Mouse (Mus musculus): ENCODE data around the gene Pyroxd2. TPM values are rescaled to one million over a fixed set of nuclear protein-coding genes. Genes with fewer than 3 reads are reported as not detected.

Gene Pyroxd2
- polyA plus RNA-seq, 1 experiment: 5.4 TPM

- H3K36me3 ChIP-seq (ENCODE audit: control insufficient read depth, insufficient read depth, low read length): no peaks in the 10 kb centered on the region
- no peak overlapping the region for H3K4me3 ChIP-seq (ENCODE audit: control insufficient read depth, low read depth, low read length)
- no peaks in the 10 kb centered on the region for H3K4me1 ChIP-seq (ENCODE audit: control insufficient read depth, insufficient read depth, low read length)
- H3K27ac ChIP-seq (ENCODE audit: control insufficient read depth, insufficient read depth, low read depth, low read length): no peak overlapping the region
- H3K27me3 ChIP-seq (ENCODE audit: control insufficient read depth, insufficient read depth, low read length): no peaks in the 10 kb centered on the region
- no peak for TF ChIP-seq CTCF (IDR thresholded peaks at IDR 0.05; ENCODE audit: control insufficient read depth, insufficient read depth, insufficient replicate concordance, low read depth, low read length)
- TF ChIP-seq POLR2A (IDR thresholded peaks at IDR 0.05; ENCODE audit: control insufficient read depth, low read depth, low read length): no peak
These were observed 25.2 kb downstream of the Pyroxd2 start for GRCm38 (mm10) chr19:42727424-42727823.

- Histone ChIP-seq H3K27me3 (ENCODE audit: control insufficient read depth, insufficient read depth, low read length) (no peaks in the 10 kb centered on the region), H3K4me1 (ENCODE audit: control insufficient read depth, insufficient read depth, low read length) (no peaks in the 10 kb centered on the region), H3K36me3 (ENCODE audit: control insufficient read depth, insufficient read depth, low read length) (no peaks in the 10 kb centered on the region), H3K27ac (ENCODE audit: control insufficient read depth, insufficient read depth, low read depth, low read length) (no peak overlapping the region), H3K4me3 (ENCODE audit: control insufficient read depth, low read depth, low read length) (no peak overlapping the region)
- TF ChIP-seq POLR2A (IDR thresholded peaks at IDR 0.05; ENCODE audit: control insufficient read depth, low read depth, low read length): no peak
These were observed 25.8 kb downstream of the Pyroxd2 start for GRCm38 (mm10) chr19:42726766-42727165.

GRCm38 (mm10) chr19:42725973-42726350 is 26.6 kb downstream of the Pyroxd2 start:
- TF ChIP-seq CTCF (IDR thresholded peaks at IDR 0.05; ENCODE audit: control insufficient read depth, insufficient read depth, insufficient replicate concordance, low read depth, low read length): no peak
- H3K36me3 ChIP-seq (ENCODE audit: control insufficient read depth, insufficient read depth, low read length): no peaks in the 10 kb centered on the region
- no peak overlapping the region for H3K4me3 ChIP-seq (ENCODE audit: control insufficient read depth, low read depth, low read length)
- H3K4me1 ChIP-seq (ENCODE audit: control insufficient read depth, insufficient read depth, low read length): no peaks in the 10 kb centered on the region
- H3K27me3 ChIP-seq (ENCODE audit: control insufficient read depth, insufficient read depth, low read length): no peaks in the 10 kb centered on the region
- no peak overlapping the region for H3K27ac ChIP-seq (ENCODE audit: control insufficient read depth, insufficient read depth, low read depth, low read length)

- Histone ChIP-seq H3K27me3 (ENCODE audit: control insufficient read depth, insufficient read depth, low read length) (no peaks in the 10 kb centered on the region), H3K4me1 (ENCODE audit: control insufficient read depth, insufficient read depth, low read length) (no peaks in the 10 kb centered on the region), H3K4me3 (ENCODE audit: control insufficient read depth, low read depth, low read length) (no peak overlapping the region), H3K36me3 (ENCODE audit: control insufficient read depth, insufficient read depth, low read length) (no peaks in the 10 kb centered on the region), H3K27ac (ENCODE audit: control insufficient read depth, insufficient read depth, low read depth, low read length) (no peak overlapping the region)
- no peak for TF ChIP-seq POLR2A (IDR thresholded peaks at IDR 0.05; ENCODE audit: control insufficient read depth, low read depth, low read length)
- TF ChIP-seq CTCF (IDR thresholded peaks at IDR 0.05; ENCODE audit: control insufficient read depth, insufficient read depth, insufficient replicate concordance, low read depth, low read length): no peak
These were observed 27.3 kb downstream of the Pyroxd2 start for GRCm38 (mm10) chr19:42725056-42725972.

GRCm38 (mm10) chr19:42723302-42723701 is 29.3 kb downstream of the Pyroxd2 start:
- Histone ChIP-seq H3K27me3 (ENCODE audit: control insufficient read depth, insufficient read depth, low read length) (no peaks in the 10 kb centered on the region), H3K27ac (ENCODE audit: control insufficient read depth, insufficient read depth, low read depth, low read length) (no peak overlapping the region)
- no peak for TF ChIP-seq POLR2A (IDR thresholded peaks at IDR 0.05; ENCODE audit: control insufficient read depth, low read depth, low read length)
- TF ChIP-seq CTCF (IDR thresholded peaks at IDR 0.05; ENCODE audit: control insufficient read depth, insufficient read depth, insufficient replicate concordance, low read depth, low read length): no peak

GRCm38 (mm10) chr19:42722500-42722899 is 30.1 kb downstream of the Pyroxd2 start:
- Histone ChIP-seq H3K4me1 (ENCODE audit: control insufficient read depth, insufficient read depth, low read length) (no peaks in the 10 kb centered on the region), H3K27me3 (ENCODE audit: control insufficient read depth, insufficient read depth, low read length) (no peaks in the 10 kb centered on the region), H3K27ac (ENCODE audit: control insufficient read depth, insufficient read depth, low read depth, low read length) (no peak overlapping the region), H3K36me3 (ENCODE audit: control insufficient read depth, insufficient read depth, low read length) (no peaks in the 10 kb centered on the region), H3K4me3 (ENCODE audit: control insufficient read depth, low read depth, low read length) (no peak overlapping the region)
- no peak for TF ChIP-seq CTCF (IDR thresholded peaks at IDR 0.05; ENCODE audit: control insufficient read depth, insufficient read depth, insufficient replicate concordance, low read depth, low read length)
- no peak for TF ChIP-seq POLR2A (IDR thresholded peaks at IDR 0.05; ENCODE audit: control insufficient read depth, low read depth, low read length)

More at GRCm38 (mm10) chr19:42723302-42723701, 29.3 kb downstream of the Pyroxd2 start:
- H3K4me3 ChIP-seq (ENCODE audit: control insufficient read depth, low read depth, low read length): no peak overlapping the region
- H3K36me3 ChIP-seq (ENCODE audit: control insufficient read depth, insufficient read depth, low read length): no peaks in the 10 kb centered on the region
- H3K4me1 ChIP-seq (ENCODE audit: control insufficient read depth, insufficient read depth, low read length): no peaks in the 10 kb centered on the region

- no peaks in the 10 kb centered on the region for H3K4me1 ChIP-seq (ENCODE audit: control insufficient read depth, insufficient read depth, low read length)
- H3K27ac ChIP-seq (ENCODE audit: control insufficient read depth, insufficient read depth, low read depth, low read length): no peak overlapping the region
- H3K27me3 ChIP-seq (ENCODE audit: control insufficient read depth, insufficient read depth, low read length): no peaks in the 10 kb centered on the region
- H3K36me3 ChIP-seq (ENCODE audit: control insufficient read depth, insufficient read depth, low read length): no peaks in the 10 kb centered on the region
- no peak overlapping the region for H3K4me3 ChIP-seq (ENCODE audit: control insufficient read depth, low read depth, low read length)
- TF ChIP-seq POLR2A (IDR thresholded peaks at IDR 0.05; ENCODE audit: control insufficient read depth, low read depth, low read length) (no peak), CTCF (IDR thresholded peaks at IDR 0.05; ENCODE audit: control insufficient read depth, insufficient read depth, insufficient replicate concordance, low read depth, low read length) (no peak)
These were observed 34.5 kb downstream of the Pyroxd2 start for GRCm38 (mm10) chr19:42718101-42718500.

All from testis, adult 2 months (tissue).